Mouse (Mus musculus) neural tube, embryonic 13.5 days (tissue): ENCODE results near the gene Atmin. TPM values are rescaled to one million over a fixed set of nuclear protein-coding genes. Genes with fewer than 3 reads are reported as not detected.

Experiments used
- ATAC-seq: fragments of 200-750 bp; cut with Nextera tagmentation; 2 replicates; pipeline ENCODE4 v1.8.0; 2017; ENCODE audit warnings: low read depth, mild to moderate bottlenecking, moderate TSS enrichment, moderate library complexity
- H3K27ac ChIP-seq: fragments of 300-500 bp; sonication (generic); replicated peaks from 2 replicates; pipeline ENCODE4 v1.5.1; 2015; ENCODE audit warnings: moderate library complexity, mild to moderate bottlenecking, inconsistent platforms
- H3K27me3 ChIP-seq: fragments of 300-500 bp; sonication (generic); 2 replicates; pipeline ENCODE4 v1.6.1; 2015; ENCODE audit warnings: mild to moderate bottlenecking, inconsistent platforms
- H3K36me3 ChIP-seq: fragments of 300-500 bp; sonication (generic); 2 replicates; pipeline ENCODE4 v1.6.1; 2015; ENCODE audit warnings: mild to moderate bottlenecking, inconsistent platforms
- H3K4me1 ChIP-seq: fragments of 300-500 bp; sonication (generic); replicated peaks from 2 replicates; pipeline ENCODE4 v1.6.1; 2015; ENCODE audit warnings: inconsistent platforms
- H3K4me2 ChIP-seq: fragments of 300-500 bp; sonication (generic); 2 replicates; pipeline ENCODE4 v1.6.1; 2015; ENCODE audit warnings: inconsistent platforms, mild to moderate bottlenecking, moderate library complexity
- H3K4me3 ChIP-seq: fragments of 300-500 bp; sonication (generic); 2 replicates; pipeline ENCODE4 v1.5.1; 2015; ENCODE audit warnings: mild to moderate bottlenecking, inconsistent platforms
- H3K9ac ChIP-seq: fragments of 300-500 bp; sonication (generic); 2 replicates; pipeline ENCODE4 v1.6.1; 2015; ENCODE audit warnings: moderate library complexity, mild to moderate bottlenecking, inconsistent platforms
- H3K9me3 ChIP-seq: fragments of 300-500 bp; sonication (generic); 2 replicates; pipeline ENCODE4 v1.6.1; 2016; ENCODE audit warnings: inconsistent platforms
- WGBS: fragments of 180-500 bp; shearing (Covaris S2); methylation state at CpG from one replicate; pipeline ENCODE4 v1.1.7; 2015; 5-methylcytosine and 5-hydroxymethylcytosine counted together
- polyA plus RNA-seq: library from polyadenylated mRNA; unstranded; fragments of >200 nt; fragmentation: Nextera tagmentation; extraction: Ambion mirVana; gene quantifications from 2 replicates; pipeline ENCODE4 v1.2.1, GENCODE M21; 2015

Gene Atmin
- polyA plus RNA-seq, 1 experiment from 2014 or later = 21.4 TPM

DNA sequence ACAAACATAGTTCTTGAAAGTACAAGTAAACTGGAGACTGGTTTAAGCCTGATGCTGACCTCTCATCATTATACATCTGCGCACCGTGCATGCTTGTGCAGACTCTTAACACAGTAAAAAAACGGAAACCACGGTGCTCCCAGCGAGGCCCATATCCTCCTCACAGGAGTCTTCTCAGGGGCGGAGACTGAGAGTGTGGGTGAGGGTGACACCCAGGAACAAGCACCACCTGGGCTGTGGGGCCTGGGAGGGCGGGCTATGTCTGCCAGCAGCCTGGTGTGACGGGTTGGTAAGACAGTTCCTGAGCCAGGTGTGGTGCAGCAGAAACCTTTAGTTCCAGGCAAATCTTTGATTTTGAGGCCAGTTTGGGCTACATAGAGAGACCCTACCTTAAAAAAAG, 9.2 kb downstream of the Atmin start:
- ATAC-seq = no peak
- H3K4me2 ChIP-seq = no peak overlapping the region
- H3K27me3 ChIP-seq = no peaks in the 10 kb centered on the region
- H3K9me3 ChIP-seq = no peaks in the 10 kb centered on the region
- no peak overlapping the region for H3K27ac ChIP-seq
- H3K36me3 ChIP-seq = peaks cover 47% of the 10 kb centered on the region
- H3K4me3 ChIP-seq = no peak overlapping the region
- WGBS = 92% methylated on average over 8 of the region's 8 CpGs
- H3K4me1 ChIP-seq = no peaks in the 10 kb centered on the region
- H3K9ac ChIP-seq = no peak overlapping the region

GRCm38 (mm10) chr8:116954415-116954814, 11.2 kb downstream of the Atmin start:
- H3K9me3 ChIP-seq = no peaks in the 10 kb centered on the region
- peaks cover 67% of the 10 kb centered on the region for H3K36me3 ChIP-seq
- no peak overlapping the region for H3K4me2 ChIP-seq
- no peak overlapping the region for H3K4me3 ChIP-seq
- H3K27me3 ChIP-seq = no peaks in the 10 kb centered on the region
- 96% methylated on average over 9 of the region's 9 CpGs for WGBS
- no peaks in the 10 kb centered on the region for H3K4me1 ChIP-seq
- H3K9ac ChIP-seq = no peak overlapping the region
- no peak for ATAC-seq
- no peak overlapping the region for H3K27ac ChIP-seq

DNA sequence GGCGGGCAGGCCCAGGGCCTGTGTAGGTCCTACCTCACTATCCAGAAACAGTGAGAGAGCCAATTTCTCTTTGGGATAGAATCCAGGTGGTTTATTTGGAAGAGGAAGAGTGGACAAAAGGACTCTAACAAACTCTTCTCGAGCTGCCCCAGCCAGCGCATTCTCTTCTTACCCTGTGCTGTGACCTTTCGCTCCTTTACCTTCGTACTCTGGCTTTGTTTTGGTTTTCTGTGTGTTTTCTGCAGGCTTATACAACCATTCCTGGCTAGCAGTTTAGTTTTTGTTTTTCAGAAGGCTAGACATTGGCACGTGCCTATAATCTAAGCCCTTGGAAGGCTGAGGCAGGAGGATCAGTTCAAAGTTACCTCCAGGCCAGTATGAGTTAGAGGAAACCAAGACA, 26.3 kb downstream of the Atmin start:
- Histone ChIP-seq H3K36me3 (0 out of 2 replicates have a peak, but pooled peaks cover 12% of the 10 kb centered on the region), H3K9me3 (no peaks in the 10 kb centered on the region), H3K9ac (no peak overlapping the region), H3K27ac (no peak overlapping the region), H3K4me3 (no peak overlapping the region), H3K27me3 (no peaks in the 10 kb centered on the region), H3K4me2 (no peak overlapping the region), H3K4me1 (no peaks in the 10 kb centered on the region)
- WGBS = 84% methylated on average over 6 of the region's 6 CpGs
- ATAC-seq = no peak

DNA sequence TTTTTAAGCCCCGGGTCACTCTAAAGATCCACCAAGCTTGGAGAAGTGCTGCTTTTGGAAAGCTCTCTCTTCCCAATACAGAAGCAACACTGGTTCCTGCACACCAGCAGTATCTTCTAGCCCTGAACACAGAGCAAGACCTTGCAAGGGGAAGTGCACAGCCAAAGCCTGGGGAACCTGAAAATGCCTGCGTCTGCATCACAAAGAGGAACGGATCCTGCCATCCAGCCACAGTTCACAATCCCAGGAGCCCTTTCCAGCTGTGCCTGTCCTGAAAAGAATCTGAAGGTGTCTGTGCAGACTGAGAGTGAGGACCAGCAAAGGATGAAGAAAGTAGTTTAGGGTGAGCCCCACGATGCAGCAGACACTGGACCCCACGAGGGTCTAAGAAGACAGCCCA, 31.9 kb downstream of the Atmin start:
- Histone ChIP-seq H3K9ac (no peak overlapping the region), H3K9me3 (no peaks in the 10 kb centered on the region), H3K27ac (no peak overlapping the region), H3K27me3 (no peaks in the 10 kb centered on the region), H3K36me3 (0 out of 2 replicates have a peak, but pooled peaks cover 12% of the 10 kb centered on the region), H3K4me1 (peaks cover 14% of the 10 kb centered on the region), H3K4me2 (no peak overlapping the region), H3K4me3 (no peak overlapping the region)
- 34% methylated on average over 5 of the region's 5 CpGs for WGBS
- no peak for ATAC-seq

DNA sequence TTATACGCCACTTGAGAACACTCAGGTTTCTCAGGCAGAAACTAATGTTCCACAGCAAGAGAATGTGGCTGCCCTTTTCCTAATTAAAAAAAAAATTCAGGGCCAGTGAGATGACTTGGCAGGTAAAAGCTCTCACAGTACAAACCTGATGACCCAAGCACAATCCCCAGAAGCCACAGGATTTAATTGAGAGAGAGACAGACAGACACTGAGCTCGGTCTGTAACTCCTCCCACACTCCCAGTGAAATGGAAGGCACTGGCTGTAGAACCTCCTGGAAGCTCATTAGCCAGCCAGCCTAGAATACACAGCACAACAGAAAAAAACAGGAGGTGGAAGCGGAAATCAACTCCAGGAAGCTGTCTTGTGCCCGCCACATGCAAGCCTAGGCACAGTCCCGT, 32.4 kb downstream of the Atmin start:
- ATAC-seq = no peak
- 0 out of 2 replicates have a peak, but pooled peaks cover 12% of the 10 kb centered on the region for H3K36me3 ChIP-seq
- 61% methylated on average over 5 of the region's 5 CpGs for WGBS
- no peak overlapping the region for H3K4me2 ChIP-seq
- H3K4me3 ChIP-seq = no peak overlapping the region
- H3K9ac ChIP-seq = no peak overlapping the region
- no peaks in the 10 kb centered on the region for H3K27me3 ChIP-seq
- no peak overlapping the region for H3K27ac ChIP-seq
- H3K9me3 ChIP-seq = no peaks in the 10 kb centered on the region
- peaks cover 14% of the 10 kb centered on the region for H3K4me1 ChIP-seq

DNA sequence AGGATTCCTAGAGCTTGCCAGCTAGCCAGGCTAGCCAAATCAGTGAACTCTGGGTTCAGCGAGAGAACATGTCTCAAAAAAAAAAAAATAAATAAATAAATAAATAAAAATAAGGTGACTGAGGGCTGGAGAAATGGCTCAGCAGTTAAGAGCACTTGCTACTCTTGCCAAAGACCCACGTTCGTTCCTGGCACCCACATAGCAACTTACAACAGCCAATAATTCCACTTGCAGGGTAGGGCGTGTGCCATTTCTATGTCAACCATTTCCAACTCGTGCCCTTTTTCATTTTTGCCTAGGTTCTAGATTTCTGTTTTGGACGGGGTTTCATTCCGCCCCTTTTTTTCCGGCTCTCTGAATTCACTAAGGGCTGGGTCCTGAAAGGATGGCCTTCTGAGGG, 34.9 kb downstream of the Atmin start:
- H3K4me2 ChIP-seq = peak overlapping the region; percentile 74
- ATAC-seq = no peak

DNA sequence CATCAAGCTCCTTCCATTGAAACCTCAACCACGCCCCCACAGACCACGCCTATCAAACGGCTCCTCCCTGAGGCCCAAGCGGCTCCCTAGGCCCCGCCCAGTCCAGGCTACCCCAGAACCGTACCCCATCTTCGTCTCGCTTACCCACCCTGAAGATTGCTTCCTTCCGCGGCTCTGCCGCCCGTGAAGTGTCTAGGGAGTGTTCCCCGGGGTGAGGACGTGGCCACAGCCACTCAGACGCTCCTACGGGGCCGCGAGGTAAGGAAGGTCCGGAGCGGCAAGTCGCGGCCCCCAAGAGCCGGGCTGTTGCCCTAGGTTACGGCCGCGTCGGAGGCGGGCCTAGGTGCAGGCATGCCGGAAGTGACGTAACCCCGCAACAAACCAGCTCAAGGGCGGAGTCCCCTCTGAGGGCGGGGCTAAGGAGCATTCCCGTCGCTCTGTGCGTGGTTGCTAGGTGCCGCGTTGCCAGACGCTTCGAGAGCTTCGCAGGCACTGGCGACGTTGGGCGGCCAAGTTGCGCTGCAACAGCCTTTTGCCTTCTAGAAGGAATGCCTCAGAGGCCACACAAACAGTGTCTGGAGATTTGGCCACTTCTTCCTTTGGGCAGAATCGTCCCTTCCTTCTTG, 35.6 kb downstream of the Atmin start, which contains the start of gene 1700030J22Rik:
Gene 1700030J22Rik (minus strand): TSS at position 329 of the 626 bp plus-strand sequence.
- under 1% methylated on average over 46 of the region's 46 CpGs for WGBS
- H3K27me3 ChIP-seq = no peaks in the 10 kb centered on the region
- peak; percentile 99 for ATAC-seq

More for the DNA sequence above, 34.9 kb downstream of the Atmin start:
- peak overlapping the region; percentile 78 for H3K4me3 ChIP-seq
- peaks cover 13% of the 10 kb centered on the region for H3K36me3 ChIP-seq
- H3K27me3 ChIP-seq = no peaks in the 10 kb centered on the region
- 0 out of 2 replicates have a peak overlapping the region, but pooled peaks have one; percentile 74 for H3K27ac ChIP-seq
- H3K4me1 ChIP-seq = peaks cover 14% of the 10 kb centered on the region
- H3K9ac ChIP-seq = peak overlapping the region; percentile 61
- no peaks in the 10 kb centered on the region for H3K9me3 ChIP-seq
- 32% methylated on average over 8 of the region's 8 CpGs for WGBS

DNA sequence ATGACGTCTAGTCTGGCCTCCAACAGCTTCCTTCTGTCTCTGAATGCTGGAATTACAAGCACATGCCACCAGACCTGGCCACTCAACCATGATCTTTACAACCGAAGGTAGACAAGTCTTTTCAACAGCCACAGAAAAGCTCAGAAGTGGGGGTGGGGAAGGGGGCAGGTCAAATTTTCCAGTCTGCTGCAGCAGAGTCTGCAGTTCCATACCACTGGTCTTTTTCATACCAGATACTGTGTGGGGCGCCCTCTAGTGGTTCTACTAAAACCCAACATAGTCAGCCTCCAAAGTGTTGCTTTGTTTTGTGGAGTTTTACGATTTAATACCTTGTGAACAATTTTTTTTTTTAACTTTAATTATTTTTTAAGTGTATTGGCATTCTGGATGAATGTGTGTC, 36.9 kb downstream of the Atmin start:
- no peak for ATAC-seq
- WGBS = 21% methylated on average over 4 of the region's 4 CpGs
- Histone ChIP-seq H3K4me1 (peaks cover 14% of the 10 kb centered on the region), H3K27me3 (no peaks in the 10 kb centered on the region), H3K9ac (no peak overlapping the region), H3K4me2 (no peak overlapping the region), H3K36me3 (peaks cover 27% of the 10 kb centered on the region), H3K4me3 (no peak overlapping the region), H3K9me3 (no peaks in the 10 kb centered on the region), H3K27ac (no peak overlapping the region)

More for the DNA sequence above, 35.6 kb downstream of the Atmin start, which contains the start of gene 1700030J22Rik:
- peak within 1 kb of the TSS; percentile 74 for H3K27ac ChIP-seq
- peak within 1 kb of the TSS; percentile 78 for H3K4me3 ChIP-seq
- peaks cover 20% of the 10 kb centered on the region for H3K36me3 ChIP-seq
- peak within 1 kb of the TSS; percentile 61 for H3K9ac ChIP-seq
- no peaks in the 10 kb centered on the region for H3K9me3 ChIP-seq
- H3K4me1 ChIP-seq = peaks cover 14% of the 10 kb centered on the region
- H3K4me2 ChIP-seq = peak within 1 kb of the TSS; percentile 74

GRCm38 (mm10) chr8:116989842-116990241, 46.6 kb downstream of the Atmin start:
- H3K4me3 ChIP-seq = no peak overlapping the region
- H3K4me1 ChIP-seq = peaks cover 18% of the 10 kb centered on the region
- H3K27me3 ChIP-seq = no peaks in the 10 kb centered on the region
- H3K27ac ChIP-seq = no peak overlapping the region
- no peak overlapping the region for H3K9ac ChIP-seq
- peaks cover 13% of the 10 kb centered on the region; the same call in 1 of the 2 replicates for H3K36me3 ChIP-seq
- 93% methylated on average over 3 of the region's 3 CpGs for WGBS
- ATAC-seq = no peak
- H3K9me3 ChIP-seq = no peaks in the 10 kb centered on the region
- no peak overlapping the region for H3K4me2 ChIP-seq

GRCm38 (mm10) chr8:116991241-116991640, 48.0 kb downstream of the Atmin start:
- Histone ChIP-seq H3K27me3 (no peaks in the 10 kb centered on the region), H3K9ac (no peak overlapping the region), H3K9me3 (no peaks in the 10 kb centered on the region), H3K4me3 (no peak overlapping the region), H3K27ac (no peak overlapping the region), H3K36me3 (0 out of 2 replicates have a peak, but pooled peaks cover 9% of the 10 kb centered on the region), H3K4me1 (peaks cover 18% of the 10 kb centered on the region), H3K4me2 (no peak overlapping the region)
- WGBS = 94% methylated on average over 8 of the region's 8 CpGs
- no peak for ATAC-seq

GRCm38 (mm10) chr8:116992176-116992971, 49.2 kb downstream of the Atmin start:
- Histone ChIP-seq H3K4me1 (peaks cover 18% of the 10 kb centered on the region), H3K27me3 (no peaks in the 10 kb centered on the region), H3K4me2 (peak overlapping the region; percentile 94), H3K27ac (no peak overlapping the region), H3K36me3 (0 out of 2 replicates have a peak, but pooled peaks cover 2% of the 10 kb centered on the region), H3K4me3 (peak overlapping the region; percentile 73), H3K9me3 (no peaks in the 10 kb centered on the region), H3K9ac (peak overlapping the region; percentile 75)
- no peak for ATAC-seq
- 10% methylated on average over 23 of the region's 23 CpGs for WGBS
